Mouse (Mus musculus): Measurements from ENCODE around the gene Acsf3.

DNA sequence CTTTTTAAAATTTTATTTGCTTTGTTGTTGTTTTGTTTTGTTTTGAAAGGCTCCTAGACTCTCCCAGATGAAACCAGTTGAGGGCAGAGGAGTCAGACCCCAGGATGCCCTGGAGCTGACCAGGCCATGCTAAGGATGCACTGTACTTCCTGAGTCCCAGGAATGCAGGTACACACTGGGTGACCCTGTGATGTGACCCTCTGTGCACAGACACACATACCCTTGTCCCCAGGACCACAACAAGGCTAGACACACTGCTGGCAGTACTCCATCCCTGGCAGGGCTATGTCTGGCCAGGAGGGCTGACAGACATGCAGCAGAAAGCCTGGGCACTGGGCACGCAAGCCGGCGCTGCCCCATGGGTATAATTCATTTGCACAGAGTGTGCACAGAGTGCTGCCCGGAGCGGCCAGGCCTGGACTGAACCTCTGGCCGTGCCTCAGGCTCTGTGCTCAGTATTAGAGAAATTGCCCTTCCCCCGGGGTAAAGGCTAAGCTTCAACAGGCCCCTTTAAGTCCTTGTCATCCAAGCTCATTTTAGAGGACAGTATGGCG, 8.6 kb upstream of the Acsf3 start:
- TF ChIP-seq POLR2A (IDR thresholded peaks at IDR 0.05; ENCODE audit: low read depth, low read length) (no peak), PAX5 (IDR thresholded peaks at IDR 0.05; ENCODE audit: low read length) (no peak), MAFK (IDR thresholded peaks at IDR 0.05; ENCODE audit: insufficient replicate concordance, low read length) (no peak), EP300 (IDR thresholded peaks at IDR 0.05; ENCODE audit: low read length) (no peak), RCOR1 (conservative IDR thresholded peaks at IDR 0.05; ENCODE audit: low read depth, low read length) (no peak), CTCF (conservative IDR thresholded peaks at IDR 0.05 in 1 of 2, IDR thresholded peaks at IDR 0.05 in 1 of 2; ENCODE audit: low read depth in 2 of 2, low read length in 2 of 2) (no peak), ZC3H11A (IDR thresholded peaks at IDR 0.05; ENCODE audit: low read depth, low read length) (no peak), TBP (conservative IDR thresholded peaks at IDR 0.05; ENCODE audit: low read depth, low read length) (no peak), ZKSCAN1 (IDR thresholded peaks at IDR 0.05; ENCODE audit: borderline replicate concordance, low read depth, low read length) (no peak), MXI1 (IDR thresholded peaks at IDR 0.05; ENCODE audit: low read depth, low read length) (no peak), ZNF384 (IDR thresholded peaks at IDR 0.05; ENCODE audit: low read depth, low read length) (no peak), CHD1 (IDR thresholded peaks at IDR 0.05; ENCODE audit: low read depth, low read length) (no peak), SMC3 (IDR thresholded peaks at IDR 0.05; ENCODE audit: low read depth, low read length) (no peak)

Measured in CH12.LX (cell line).